Mouse (Mus musculus) ES-Bruce4 (cell line): Measurements from ENCODE around the gene Src. TPM values are rescaled to one million over a fixed set of nuclear protein-coding genes. Genes with fewer than 3 reads are reported as not detected.

Source experiments
- H3K27ac ChIP-seq: 2 replicates; pipeline ENCODE4 v1.5.1; 2012; ENCODE audit warnings: low read length, inconsistent platforms; ENCODE audit not compliant: insufficient read depth
- H3K27me3 ChIP-seq: 2 replicates; pipeline ENCODE4 v1.6.1; 2012; ENCODE audit warnings: mild to moderate bottlenecking, low read length, inconsistent platforms; ENCODE audit not compliant: control insufficient read depth, poor library complexity, insufficient read depth, severe bottlenecking
- H3K36me3 ChIP-seq: 2 replicates; pipeline ENCODE4 v1.6.1; 2012; ENCODE audit warnings: inconsistent platforms, mild to moderate bottlenecking, low read length, moderate library complexity; ENCODE audit not compliant: control insufficient read depth, poor library complexity, insufficient read depth, severe bottlenecking
- H3K4me1 ChIP-seq: one replicate; pipeline ENCODE4 v1.8.1; 2011; ENCODE audit warnings: low read length; ENCODE audit not compliant: control insufficient read depth, insufficient read depth
- H3K4me3 ChIP-seq: 2 replicates; pipeline ENCODE4 v1.5.1; 2011; ENCODE audit warnings: low read depth, mild to moderate bottlenecking, low read length
- H3K9ac ChIP-seq: 2 replicates; pipeline ENCODE4 v1.6.1; 2012; ENCODE audit warnings: low read depth, mild to moderate bottlenecking, inconsistent platforms; ENCODE audit not compliant: poor library complexity, severe bottlenecking
- H3K9me3 ChIP-seq: replicated peaks from 2 replicates; pipeline ENCODE4 v1.6.1; 2012; ENCODE audit warnings: mild to moderate bottlenecking, low read length, inconsistent platforms; ENCODE audit not compliant: control insufficient read depth, poor library complexity, insufficient read depth, severe bottlenecking
- CTCF ChIP-seq: IDR thresholded peaks from one replicate; pipeline ENCODE4 v1.8.1; 2011; ENCODE audit warnings: low read depth, low read length
- EP300 ChIP-seq: IDR thresholded peaks from 2 replicates; pipeline ENCODE4 v1.6.1; 2011; ENCODE audit warnings: low read depth, low read length; ENCODE audit not compliant: insufficient read depth
- POLR2A ChIP-seq: IDR thresholded peaks from one replicate; pipeline ENCODE4 v1.8.1; 2011; ENCODE audit warnings: low read length; ENCODE audit not compliant: insufficient read depth
- polyA plus RNA-seq: library from polyadenylated mRNA; stranded (reverse); fragments of >200 nt; gene quantifications from 2 replicates; pipeline ENCODE4 v1.2.4, GENCODE M21; 2011; ENCODE audit warnings: low read depth; ENCODE audit not compliant: missing spikeins, insufficient read depth, insufficient read length

Gene Src
- polyA plus RNA-seq, 1 experiment, result 54.7 TPM

- TF ChIP-seq CTCF (no peak), EP300 (no peak), POLR2A (no peak)
- Histone ChIP-seq H3K9ac (no peak overlapping the region), H3K27me3 (no peaks in the 10 kb centered on the region), H3K9me3 (no peaks in the 10 kb centered on the region), H3K4me1 (peaks cover 12% of the 10 kb centered on the region), H3K4me3 (no peak overlapping the region), H3K36me3 (no peaks in the 10 kb centered on the region), H3K27ac (no peak overlapping the region)
Observed at GRCm38 (mm10) chr2:157428351-157429139, 10.3 kb downstream of the Src start.

GRCm38 (mm10) chr2:157429735-157430134, 11.5 kb downstream of the Src start:
- Histone ChIP-seq H3K27ac (no peak overlapping the region), H3K4me1 (peaks cover 12% of the 10 kb centered on the region), H3K36me3 (no peaks in the 10 kb centered on the region), H3K4me3 (no peak overlapping the region), H3K9me3 (no peaks in the 10 kb centered on the region), H3K27me3 (no peaks in the 10 kb centered on the region), H3K9ac (no peak overlapping the region)
- TF ChIP-seq POLR2A, result no peak
- no peak for TF ChIP-seq CTCF
- no peak for TF ChIP-seq EP300

GRCm38 (mm10) chr2:157430667-157431429, 12.6 kb downstream of the Src start:
- Histone ChIP-seq H3K9me3 (no peaks in the 10 kb centered on the region), H3K36me3 (no peaks in the 10 kb centered on the region), H3K9ac (no peak overlapping the region), H3K4me3 (no peak overlapping the region), H3K4me1 (peaks cover 19% of the 10 kb centered on the region), H3K27ac (no peak overlapping the region), H3K27me3 (no peaks in the 10 kb centered on the region)
- TF ChIP-seq POLR2A, result no peak
- TF ChIP-seq EP300, result no peak
- no peak for TF ChIP-seq CTCF

- Histone ChIP-seq H3K9me3 (no peaks in the 10 kb centered on the region), H3K9ac (no peak overlapping the region), H3K27me3 (no peaks in the 10 kb centered on the region), H3K4me3 (no peak overlapping the region), H3K36me3 (no peaks in the 10 kb centered on the region), H3K4me1 (peaks cover 20% of the 10 kb centered on the region), H3K27ac (no peak overlapping the region)
- TF ChIP-seq CTCF (no peak), EP300 (no peak), POLR2A (no peak)
Observed at GRCm38 (mm10) chr2:157431912-157432311, 13.7 kb downstream of the Src start.

- Histone ChIP-seq H3K4me1 (peaks cover 20% of the 10 kb centered on the region), H3K36me3 (no peaks in the 10 kb centered on the region), H3K9me3 (no peaks in the 10 kb centered on the region), H3K27ac (no peak overlapping the region), H3K9ac (no peak overlapping the region), H3K4me3 (no peak overlapping the region), H3K27me3 (no peaks in the 10 kb centered on the region)
- 0 out of 2 replicates have a peak, but pooled peaks have one; percentile 43 for TF ChIP-seq EP300
- no peak for TF ChIP-seq CTCF
Observed at GRCm38 (mm10) chr2:157432476-157432875, 14.2 kb downstream of the Src start.

GRCm38 (mm10) chr2:157434041-157434440, 15.8 kb downstream of the Src start:
- Histone ChIP-seq H3K4me3 (no peak overlapping the region), H3K36me3 (no peaks in the 10 kb centered on the region), H3K27me3 (no peaks in the 10 kb centered on the region), H3K4me1 (peaks cover 20% of the 10 kb centered on the region), H3K9me3 (no peaks in the 10 kb centered on the region), H3K27ac (peak overlapping the region; percentile 76), H3K9ac (0 out of 2 replicates have a peak overlapping the region, but pooled peaks have one; percentile 17)
- TF ChIP-seq EP300, result no peak
- no peak for TF ChIP-seq CTCF
- TF ChIP-seq POLR2A, result no peak
